Mouse (Mus musculus): Measurements from ENCODE around the gene Ism1. TPM values are rescaled to one million over a fixed set of nuclear protein-coding genes. Genes with fewer than 3 reads are reported as not detected.

Gene Ism1
- polyA plus RNA-seq, 1 experiment, result 1.2 TPM

GRCm38 (mm10) chr2:139714206-139714605 lies 36.2 kb downstream of the Ism1 start:
- TF ChIP-seq CTCF (IDR thresholded peaks at IDR 0.05; ENCODE audit: borderline replicate concordance, extremely low read depth, insufficient read depth, insufficient read length), result no peak
- no peak for TF ChIP-seq POLR2A (IDR thresholded peaks at IDR 0.05; ENCODE audit: borderline replicate concordance, extremely low read depth, insufficient read depth, insufficient read length, poor library complexity, severe bottlenecking)
- DNase-seq (ENCODE audit: low read depth), result no peak

- TF ChIP-seq CTCF (IDR thresholded peaks at IDR 0.05; ENCODE audit: borderline replicate concordance, extremely low read depth, insufficient read depth, insufficient read length), result no peak
- no peak for TF ChIP-seq POLR2A (IDR thresholded peaks at IDR 0.05; ENCODE audit: borderline replicate concordance, extremely low read depth, insufficient read depth, insufficient read length, poor library complexity, severe bottlenecking)
- no peak for DNase-seq (ENCODE audit: low read depth)
These were observed 39.8 kb downstream of the Ism1 start for GRCm38 (mm10) chr2:139717772-139718171.

GRCm38 (mm10) chr2:139722700-139723099 lies 44.7 kb downstream of the Ism1 start:
- DNase-seq (ENCODE audit: low read depth), result peak; percentile 42
- TF ChIP-seq CTCF (IDR thresholded peaks at IDR 0.05; ENCODE audit: borderline replicate concordance, extremely low read depth, insufficient read depth, insufficient read length) (peak; percentile 68), POLR2A (IDR thresholded peaks at IDR 0.05; ENCODE audit: borderline replicate concordance, extremely low read depth, insufficient read depth, insufficient read length, poor library complexity, severe bottlenecking) (no peak)

GRCm38 (mm10) chr2:139723304-139723703 lies 45.3 kb downstream of the Ism1 start:
- no peak for TF ChIP-seq CTCF (IDR thresholded peaks at IDR 0.05; ENCODE audit: borderline replicate concordance, extremely low read depth, insufficient read depth, insufficient read length)
- no peak for TF ChIP-seq POLR2A (IDR thresholded peaks at IDR 0.05; ENCODE audit: borderline replicate concordance, extremely low read depth, insufficient read depth, insufficient read length, poor library complexity, severe bottlenecking)

GRCm38 (mm10) chr2:139724202-139724838 lies 46.3 kb downstream of the Ism1 start:
- TF ChIP-seq POLR2A (IDR thresholded peaks at IDR 0.05; ENCODE audit: borderline replicate concordance, extremely low read depth, insufficient read depth, insufficient read length, poor library complexity, severe bottlenecking), result no peak
- TF ChIP-seq CTCF (IDR thresholded peaks at IDR 0.05; ENCODE audit: borderline replicate concordance, extremely low read depth, insufficient read depth, insufficient read length), result no peak
- peak; percentile 71 for DNase-seq (ENCODE audit: low read depth)

More at GRCm38 (mm10) chr2:139723304-139723703, 45.3 kb downstream of the Ism1 start:
- no peak for DNase-seq (ENCODE audit: low read depth)

- no peak for DNase-seq (ENCODE audit: low read depth)
- TF ChIP-seq CTCF (IDR thresholded peaks at IDR 0.05; ENCODE audit: borderline replicate concordance, extremely low read depth, insufficient read depth, insufficient read length), result no peak
- TF ChIP-seq POLR2A (IDR thresholded peaks at IDR 0.05; ENCODE audit: borderline replicate concordance, extremely low read depth, insufficient read depth, insufficient read length, poor library complexity, severe bottlenecking), result no peak
These were observed 47.4 kb downstream of the Ism1 start for GRCm38 (mm10) chr2:139725328-139725727.

GRCm38 (mm10) chr2:139728060-139728459 lies 50.1 kb downstream of the Ism1 start:
- TF ChIP-seq POLR2A (IDR thresholded peaks at IDR 0.05; ENCODE audit: borderline replicate concordance, extremely low read depth, insufficient read depth, insufficient read length, poor library complexity, severe bottlenecking) (no peak), CTCF (IDR thresholded peaks at IDR 0.05; ENCODE audit: borderline replicate concordance, extremely low read depth, insufficient read depth, insufficient read length) (no peak)
- DNase-seq (ENCODE audit: low read depth), result no peak

- TF ChIP-seq POLR2A (IDR thresholded peaks at IDR 0.05; ENCODE audit: borderline replicate concordance, extremely low read depth, insufficient read depth, insufficient read length, poor library complexity, severe bottlenecking) (no peak), CTCF (IDR thresholded peaks at IDR 0.05; ENCODE audit: borderline replicate concordance, extremely low read depth, insufficient read depth, insufficient read length) (no peak)
- DNase-seq (ENCODE audit: low read depth), result no peak
These were observed 51.4 kb downstream of the Ism1 start for GRCm38 (mm10) chr2:139729377-139729776.

GRCm38 (mm10) chr2:139742381-139742780 lies 64.4 kb downstream of the Ism1 start:
- DNase-seq (ENCODE audit: low read depth), result peak; percentile 52
- TF ChIP-seq POLR2A (IDR thresholded peaks at IDR 0.05; ENCODE audit: borderline replicate concordance, extremely low read depth, insufficient read depth, insufficient read length, poor library complexity, severe bottlenecking) (no peak), CTCF (IDR thresholded peaks at IDR 0.05; ENCODE audit: borderline replicate concordance, extremely low read depth, insufficient read depth, insufficient read length) (no peak; the same call in 1 of the 2 replicates)

- DNase-seq (ENCODE audit: low read depth), result peak; percentile 54
- TF ChIP-seq CTCF (IDR thresholded peaks at IDR 0.05; ENCODE audit: borderline replicate concordance, extremely low read depth, insufficient read depth, insufficient read length) (no peak), POLR2A (IDR thresholded peaks at IDR 0.05; ENCODE audit: borderline replicate concordance, extremely low read depth, insufficient read depth, insufficient read length, poor library complexity, severe bottlenecking) (no peak)
These were observed 79.0 kb downstream of the Ism1 start for GRCm38 (mm10) chr2:139757021-139757420.

- TF ChIP-seq CTCF (IDR thresholded peaks at IDR 0.05; ENCODE audit: borderline replicate concordance, extremely low read depth, insufficient read depth, insufficient read length) (no peak), POLR2A (IDR thresholded peaks at IDR 0.05; ENCODE audit: borderline replicate concordance, extremely low read depth, insufficient read depth, insufficient read length, poor library complexity, severe bottlenecking) (no peak)
- DNase-seq (ENCODE audit: low read depth), result no peak
These were observed 79.5 kb downstream of the Ism1 start for GRCm38 (mm10) chr2:139757456-139757855.

- DNase-seq (ENCODE audit: low read depth), result peak; percentile 18
- TF ChIP-seq CTCF (IDR thresholded peaks at IDR 0.05; ENCODE audit: borderline replicate concordance, extremely low read depth, insufficient read depth, insufficient read length) (no peak), POLR2A (IDR thresholded peaks at IDR 0.05; ENCODE audit: borderline replicate concordance, extremely low read depth, insufficient read depth, insufficient read length, poor library complexity, severe bottlenecking) (no peak)
These were observed 86.4 kb downstream of the Ism1 start for GRCm38 (mm10) chr2:139764355-139764754.

Data from brain, embryonic 14.5 days (tissue).